Mouse (Mus musculus) bone marrow, adult 2 months (tissue): ENCODE results near the gene Myo1h.

Experiments
- CTCF ChIP-seq: fragments of 200-500 bp; IDR thresholded peaks from 2 replicates; pipeline ENCODE4 v1.5.1; 2011; ENCODE audit warnings: low read length, control low read depth; ENCODE audit not compliant: control insufficient read depth, insufficient read depth
- POLR2A ChIP-seq: fragments of 200-500 bp; IDR thresholded peaks from 2 replicates; pipeline ENCODE4 v1.6.1; 2011; ENCODE audit warnings: low read depth, mild to moderate bottlenecking, control low read depth, low read length, borderline replicate concordance; ENCODE audit not compliant: control insufficient read depth

DNA sequence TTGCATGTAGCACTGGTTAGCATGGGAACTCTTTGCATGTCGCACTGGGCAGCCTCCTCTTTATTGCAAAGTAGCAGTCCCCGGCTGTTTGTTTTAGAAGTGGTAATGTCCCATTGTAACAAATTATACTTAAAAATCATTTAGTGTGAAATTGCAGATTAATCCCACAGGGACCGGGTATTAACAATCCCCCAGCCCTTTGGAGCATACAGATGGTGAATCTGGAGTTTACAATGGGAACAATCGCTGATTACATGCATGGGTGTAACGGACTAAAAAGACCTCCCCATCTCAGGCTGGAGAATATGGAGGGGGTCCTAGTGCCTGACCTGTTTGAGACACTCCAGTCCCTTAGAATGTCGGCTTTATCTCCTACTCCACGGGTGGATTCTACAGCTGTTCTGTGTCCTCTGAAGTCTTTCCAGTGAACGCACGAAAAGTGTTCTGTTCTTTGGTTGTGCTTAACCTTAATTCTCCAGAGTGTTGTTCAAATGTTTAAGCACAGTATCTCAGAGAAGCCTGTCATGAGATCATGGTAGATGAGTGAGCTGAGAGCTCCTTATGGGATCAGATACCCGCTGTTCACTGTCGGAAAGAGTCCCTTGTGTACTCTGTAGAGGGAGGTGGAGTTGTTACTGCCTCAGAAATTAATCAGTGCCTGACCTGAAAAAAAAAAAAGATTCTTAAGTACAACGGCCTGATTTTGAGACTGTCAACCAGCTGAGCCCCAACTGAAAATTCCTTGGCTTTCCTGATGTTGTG is 9.4 kb upstream of the Myo1h start:
- TF ChIP-seq CTCF, result no peak
- TF ChIP-seq POLR2A, result no peak
